Mouse (Mus musculus) kidney, embryonic 15.5 days (tissue): ENCODE measurements around the gene Ncf2. TPM values are rescaled to one million over a fixed set of nuclear protein-coding genes. Genes with fewer than 3 reads are reported as not detected.

Experiments used
- ATAC-seq: fragments of 200-750 bp; cut with Nextera tagmentation; replicated peaks from 2 replicates; pipeline ENCODE4 v1.8.0; 2017; ENCODE audit warnings: moderate TSS enrichment; ENCODE audit not compliant: low FRiP score
- H3K27ac ChIP-seq: fragments of 300-500 bp; sonication (generic); 2 replicates; pipeline ENCODE4 v1.5.1; 2015; ENCODE audit warnings: mild to moderate bottlenecking, inconsistent platforms
- H3K27me3 ChIP-seq: fragments of 300-500 bp; sonication (generic); 2 replicates; pipeline ENCODE4 v1.6.1; 2015; ENCODE audit warnings: inconsistent platforms
- H3K36me3 ChIP-seq: fragments of 300-500 bp; sonication (generic); 2 replicates; pipeline ENCODE4 v1.6.1; 2015; ENCODE audit warnings: inconsistent platforms
- H3K4me1 ChIP-seq: fragments of 300-500 bp; sonication (generic); 2 replicates; pipeline ENCODE4 v1.6.1; 2015; ENCODE audit warnings: inconsistent platforms
- H3K4me2 ChIP-seq: fragments of 300-500 bp; sonication (generic); 2 replicates; pipeline ENCODE4 v1.6.1; 2015; ENCODE audit warnings: moderate library complexity, mild to moderate bottlenecking, inconsistent platforms
- H3K4me3 ChIP-seq: fragments of 300-500 bp; sonication (generic); replicated peaks from 2 replicates; pipeline ENCODE4 v1.5.1; 2015; ENCODE audit warnings: mild to moderate bottlenecking, inconsistent platforms
- H3K9ac ChIP-seq: fragments of 300-500 bp; sonication (generic); 2 replicates; pipeline ENCODE4 v1.6.1; 2015; ENCODE audit warnings: mild to moderate bottlenecking, inconsistent platforms
- H3K9me3 ChIP-seq: fragments of 300-500 bp; sonication (generic); replicated peaks from 2 replicates; pipeline ENCODE4 v1.6.1; 2016; ENCODE audit warnings: inconsistent platforms
- WGBS: fragments of 180-500 bp; shearing (Covaris S2); methylation state at CpG from one replicate; pipeline ENCODE4 v1.1.7; 2015; ENCODE audit warnings: mixed read lengths; 5-methylcytosine and 5-hydroxymethylcytosine counted together
- polyA plus RNA-seq: library from polyadenylated mRNA; unstranded; fragments of >200 nt; fragmentation: Nextera tagmentation; extraction: Ambion mirVana; gene quantifications from 2 replicates; pipeline ENCODE4 v1.2.1, GENCODE M21; 2015

The Ncf2 gene
- polyA plus RNA-seq, 1 experiment from 2014 or later, result 9.0 TPM

GRCm38 (mm10) chr1:152820911-152821695 lies 21.1 kb downstream of the Ncf2 start:
- peaks cover 15% of the 10 kb centered on the region for H3K4me1 ChIP-seq
- no peaks in the 10 kb centered on the region for H3K36me3 ChIP-seq
- H3K9ac ChIP-seq, result no peak overlapping the region
- no peak overlapping the region for H3K27ac ChIP-seq
- H3K9me3 ChIP-seq, result no peaks in the 10 kb centered on the region
- WGBS, result 81% methylated on average over 7 of the region's 7 CpGs
- no peak overlapping the region for H3K4me2 ChIP-seq
- no peak overlapping the region for H3K4me3 ChIP-seq
- H3K27me3 ChIP-seq, result no peaks in the 10 kb centered on the region
- no peak for ATAC-seq

DNA sequence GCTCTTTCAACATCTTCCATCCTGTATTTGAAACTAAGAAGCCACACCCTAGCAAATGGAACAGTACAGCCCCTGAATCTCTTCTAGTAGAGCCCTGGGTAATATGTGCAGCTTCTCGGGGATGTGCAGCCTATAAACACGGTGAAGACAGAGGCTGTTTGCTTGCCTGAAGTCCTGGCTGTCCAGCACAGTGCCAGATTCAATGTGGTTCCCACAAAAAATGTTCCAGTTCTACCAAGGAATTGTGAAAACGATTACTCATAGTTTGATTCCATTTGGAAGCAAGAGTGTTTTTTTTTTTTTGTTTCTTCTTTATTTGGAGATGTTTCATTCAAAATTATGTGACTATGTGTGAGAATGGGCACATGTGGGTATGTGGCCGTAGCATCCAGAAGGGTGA lies 21.8 kb downstream of the Ncf2 start:
- 87% methylated on average over 4 of the region's 4 CpGs for WGBS
- no peaks in the 10 kb centered on the region for H3K36me3 ChIP-seq
- H3K27ac ChIP-seq, result no peak overlapping the region
- H3K4me3 ChIP-seq, result no peak overlapping the region
- H3K9me3 ChIP-seq, result no peaks in the 10 kb centered on the region
- H3K9ac ChIP-seq, result no peak overlapping the region
- no peaks in the 10 kb centered on the region for H3K27me3 ChIP-seq
- H3K4me1 ChIP-seq, result peaks cover 15% of the 10 kb centered on the region
- no peak overlapping the region for H3K4me2 ChIP-seq
- no peak for ATAC-seq

DNA sequence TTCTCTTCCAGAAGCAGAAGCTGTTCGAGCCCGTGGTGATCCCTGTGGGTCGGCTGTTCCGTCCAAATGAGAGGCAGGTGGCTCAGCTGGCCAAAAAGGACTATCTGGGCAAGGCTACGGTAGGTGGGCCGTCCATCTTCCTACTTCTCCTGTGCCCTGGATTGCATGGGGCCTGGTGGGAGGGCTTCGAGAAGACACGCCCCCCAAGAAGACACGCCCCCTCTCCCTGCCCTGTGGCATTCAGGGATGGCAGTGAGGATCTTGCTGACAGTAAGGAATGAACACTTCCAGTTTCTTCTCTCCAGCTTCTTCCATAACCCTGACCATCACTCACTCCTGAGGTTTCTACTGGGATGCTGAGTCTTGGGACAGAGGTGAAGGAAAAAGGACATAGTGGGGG lies 24.2 kb downstream of the Ncf2 start:
- ATAC-seq, result no peak
- WGBS, result 68% methylated on average over 9 of the region's 9 CpGs

DNA sequence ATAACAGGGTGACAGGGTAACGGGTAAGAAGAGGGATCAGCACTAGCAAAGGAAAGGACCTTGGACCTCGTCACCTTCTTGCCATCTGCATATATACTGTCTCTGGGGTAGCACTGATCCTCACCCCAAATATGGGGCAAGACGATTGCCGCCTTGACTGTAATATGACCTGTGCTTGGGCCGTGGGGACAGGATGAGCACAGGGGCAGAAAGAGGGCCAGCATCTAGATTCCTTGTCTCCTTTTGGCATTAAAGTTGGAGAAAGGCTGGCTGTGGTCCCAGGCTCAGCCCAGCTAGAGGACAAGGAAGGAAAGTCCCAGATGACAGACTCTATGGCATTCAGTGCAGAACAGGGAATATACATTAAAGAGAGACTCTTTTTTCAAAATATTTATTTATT lies 26.5 kb downstream of the Ncf2 start:
- H3K9ac ChIP-seq, result no peak overlapping the region
- no peaks in the 10 kb centered on the region for H3K9me3 ChIP-seq
- H3K4me3 ChIP-seq, result no peak overlapping the region
- peaks cover 8% of the 10 kb centered on the region for H3K4me1 ChIP-seq
- WGBS, result 71% methylated on average over 5 of the region's 5 CpGs
- H3K4me2 ChIP-seq, result no peak overlapping the region
- H3K36me3 ChIP-seq, result no peaks in the 10 kb centered on the region
- no peak for ATAC-seq
- no peaks in the 10 kb centered on the region for H3K27me3 ChIP-seq
- no peak overlapping the region for H3K27ac ChIP-seq

More for the DNA sequence above, 24.2 kb downstream of the Ncf2 start:
- Histone ChIP-seq H3K4me1 (peaks cover 8% of the 10 kb centered on the region), H3K4me2 (no peak overlapping the region), H3K4me3 (no peak overlapping the region), H3K9ac (no peak overlapping the region), H3K36me3 (no peaks in the 10 kb centered on the region), H3K27ac (no peak overlapping the region), H3K27me3 (no peaks in the 10 kb centered on the region), H3K9me3 (no peaks in the 10 kb centered on the region)

- Histone ChIP-seq H3K4me2 (no peak overlapping the region), H3K9ac (no peak overlapping the region), H3K4me3 (no peak overlapping the region), H3K27ac (peak overlapping the region; percentile 78), H3K27me3 (no peaks in the 10 kb centered on the region), H3K4me1 (peaks cover 8% of the 10 kb centered on the region), H3K9me3 (no peaks in the 10 kb centered on the region), H3K36me3 (no peaks in the 10 kb centered on the region)
- ATAC-seq, result peak; percentile 52
- 54% methylated on average over 5 of the region's 5 CpGs for WGBS
Observed at GRCm38 (mm10) chr1:152828168-152828567, 28.2 kb downstream of the Ncf2 start.

GRCm38 (mm10) chr1:152828637-152829355 lies 28.8 kb downstream of the Ncf2 start:
- WGBS, result 38% methylated on average over 10 of the region's 10 CpGs
- Histone ChIP-seq H3K9ac (no peak overlapping the region), H3K4me2 (no peak overlapping the region), H3K9me3 (no peaks in the 10 kb centered on the region), H3K27ac (peak overlapping the region; percentile 78), H3K36me3 (no peaks in the 10 kb centered on the region), H3K4me1 (peaks cover 8% of the 10 kb centered on the region), H3K27me3 (no peaks in the 10 kb centered on the region), H3K4me3 (no peak overlapping the region)
- ATAC-seq, result peak; percentile 34; the same call in 1 of the 2 replicates

- WGBS, result 91% methylated on average over 9 of the region's 9 CpGs
- H3K9ac ChIP-seq, result no peak overlapping the region
- no peak overlapping the region for H3K4me3 ChIP-seq
- no peaks in the 10 kb centered on the region; the same call in 1 of the 2 replicates for H3K36me3 ChIP-seq
- H3K27me3 ChIP-seq, result no peaks in the 10 kb centered on the region
- H3K9me3 ChIP-seq, result no peaks in the 10 kb centered on the region
- peaks cover 8% of the 10 kb centered on the region for H3K4me1 ChIP-seq
- ATAC-seq, result no peak
- H3K4me2 ChIP-seq, result no peak overlapping the region
- no peak overlapping the region for H3K27ac ChIP-seq
Observed at GRCm38 (mm10) chr1:152830054-152830453, 30.1 kb downstream of the Ncf2 start.

- H3K4me1 ChIP-seq, result peaks cover 8% of the 10 kb centered on the region
- H3K9ac ChIP-seq, result no peak overlapping the region
- H3K4me3 ChIP-seq, result no peak overlapping the region
- H3K9me3 ChIP-seq, result no peaks in the 10 kb centered on the region
- H3K27me3 ChIP-seq, result no peaks in the 10 kb centered on the region
- ATAC-seq, result no peak
- WGBS, result 88% methylated on average over 8 of the region's 8 CpGs
- H3K27ac ChIP-seq, result no peak overlapping the region
- H3K36me3 ChIP-seq, result peaks cover 6% of the 10 kb centered on the region
- no peak overlapping the region for H3K4me2 ChIP-seq
Observed at GRCm38 (mm10) chr1:152831003-152831402, 31.0 kb downstream of the Ncf2 start.

GRCm38 (mm10) chr1:152831619-152832018 lies 31.6 kb downstream of the Ncf2 start:
- peaks cover 8% of the 10 kb centered on the region for H3K4me1 ChIP-seq
- ATAC-seq, result no peak
- no peak overlapping the region for H3K27ac ChIP-seq
- H3K27me3 ChIP-seq, result no peaks in the 10 kb centered on the region
- H3K36me3 ChIP-seq, result peaks cover 12% of the 10 kb centered on the region
- H3K4me2 ChIP-seq, result no peak overlapping the region
- H3K9me3 ChIP-seq, result no peaks in the 10 kb centered on the region
- WGBS, result 81% methylated on average over 5 of the region's 5 CpGs
- no peak overlapping the region for H3K4me3 ChIP-seq
- H3K9ac ChIP-seq, result no peak overlapping the region

- 81% methylated on average over 6 of the region's 6 CpGs for WGBS
- Histone ChIP-seq H3K4me3 (no peak overlapping the region), H3K27me3 (no peaks in the 10 kb centered on the region), H3K9ac (no peak overlapping the region), H3K9me3 (no peaks in the 10 kb centered on the region), H3K27ac (no peak overlapping the region), H3K4me2 (no peak overlapping the region), H3K36me3 (peaks cover 19% of the 10 kb centered on the region), H3K4me1 (peaks cover 8% of the 10 kb centered on the region)
- ATAC-seq, result no peak
Observed at GRCm38 (mm10) chr1:152832316-152832715, 32.3 kb downstream of the Ncf2 start.

- no peak overlapping the region for H3K4me2 ChIP-seq
- H3K4me1 ChIP-seq, result no peaks in the 10 kb centered on the region
- no peak overlapping the region for H3K9ac ChIP-seq
- peaks cover 43% of the 10 kb centered on the region for H3K36me3 ChIP-seq
- no peak overlapping the region for H3K4me3 ChIP-seq
- ATAC-seq, result no peak
- no peak overlapping the region for H3K27ac ChIP-seq
- no peaks in the 10 kb centered on the region for H3K9me3 ChIP-seq
- 96% methylated on average over 3 of the region's 3 CpGs for WGBS
- H3K27me3 ChIP-seq, result no peaks in the 10 kb centered on the region
Observed at GRCm38 (mm10) chr1:152835061-152835460, 35.1 kb downstream of the Ncf2 start.

DNA sequence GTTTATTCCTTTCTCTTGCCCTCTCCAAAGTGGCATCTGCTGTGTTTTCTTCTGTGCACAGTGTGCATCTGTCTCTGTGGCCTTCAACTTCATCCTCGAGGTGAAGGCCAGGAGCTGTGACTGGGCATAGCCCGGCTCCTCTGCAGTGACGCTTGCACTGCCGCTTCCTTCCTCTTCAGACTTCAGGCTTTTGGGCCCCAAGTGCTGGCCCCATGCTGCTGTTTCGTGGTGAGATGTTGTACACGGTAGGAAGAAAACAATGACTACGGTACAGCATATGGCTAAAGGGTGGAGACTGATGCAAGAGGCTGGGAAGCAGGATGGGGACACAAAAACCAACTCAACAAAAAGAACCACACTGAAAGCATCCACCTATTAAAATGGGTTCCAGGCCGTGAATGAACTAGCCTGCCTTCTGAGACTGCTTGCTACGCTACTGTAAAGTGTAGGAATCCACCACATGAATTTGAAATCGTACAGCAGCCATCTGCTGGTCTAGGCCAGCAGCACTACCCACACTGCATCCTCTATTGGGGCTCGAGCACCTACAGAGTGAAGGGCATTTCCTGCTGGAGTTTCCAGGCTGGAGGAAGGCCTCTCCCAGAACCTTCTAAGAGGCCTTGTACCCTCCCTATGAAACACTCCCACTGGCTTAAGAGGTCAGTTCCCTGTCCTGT lies 38.2 kb downstream of the Ncf2 start:
- no peaks in the 10 kb centered on the region for H3K4me1 ChIP-seq
- 79% methylated on average over 11 of the region's 11 CpGs for WGBS
- H3K36me3 ChIP-seq, result peaks cover 72% of the 10 kb centered on the region

More for the DNA sequence above, 38.2 kb downstream of the Ncf2 start:
- H3K9ac ChIP-seq, result no peak overlapping the region
- H3K27me3 ChIP-seq, result no peaks in the 10 kb centered on the region
- H3K27ac ChIP-seq, result no peak overlapping the region
- H3K9me3 ChIP-seq, result no peaks in the 10 kb centered on the region
- H3K4me3 ChIP-seq, result no peak overlapping the region
- no peak for ATAC-seq
- no peak overlapping the region for H3K4me2 ChIP-seq
